Mouse (Mus musculus): ENCODE measurements around the gene Kif2a. TPM values are rescaled to one million over a fixed set of nuclear protein-coding genes. Genes with fewer than 3 reads are reported as not detected.

Kif2a gene
- total and polyA plus RNA-seq, 3 experiments, result 4.3 to 37.6 (median 27.0) TPM

- TF ChIP-seq CTCF (IDR thresholded peaks at IDR 0.05) (no peak), EP300 (IDR thresholded peaks at IDR 0.05; ENCODE audit: insufficient read depth, low read depth, low read length) (no peak), POLR2A (IDR thresholded peaks at IDR 0.05; ENCODE audit: insufficient read depth, low read depth, low read length) (no peak)
- no peak overlapping the region for H3K9ac ChIP-seq (ENCODE audit: low read depth, low read length)
- peak overlapping the region; percentile 3; the same call in 1 of the 2 replicates for H3K27ac ChIP-seq
- 28% methylated on average over 2 of the region's 2 CpGs for WGBS
- no peaks in the 10 kb centered on the region for H3K27me3 ChIP-seq (ENCODE audit: control insufficient read depth, insufficient read depth, low read length)
- no peak overlapping the region for H3K4me3 ChIP-seq
- peaks cover 6% of the 10 kb centered on the region for H3K36me3 ChIP-seq (ENCODE audit: control insufficient read depth, insufficient read depth, low read length)
- peaks cover 13% of the 10 kb centered on the region for H3K4me1 ChIP-seq (ENCODE audit: control insufficient read depth, insufficient read depth, low read length)
- intact Hi-C loops (cut with DNase I), result no loop called here
- no peak for DNase-seq
- peaks cover 6% of the 10 kb centered on the region for H3K79me2 ChIP-seq (replicated peaks; ENCODE audit: control insufficient read depth, insufficient read depth, low read length)
These were observed 25.0 kb downstream of the Kif2a start for GRCm38 (mm10) chr13:106996891-106997290.

GRCm38 (mm10) chr13:106961496-106961895 lies 60.4 kb downstream of the Kif2a start:
- H3K36me3 ChIP-seq (ENCODE audit: control insufficient read depth, insufficient read depth, low read length), result no peaks in the 10 kb centered on the region; the same call in 1 of the 2 replicates
- DNase-seq, result no peak
- WGBS, result 80% methylated on average over 4 of the region's 4 CpGs

GRCm38 (mm10) chr13:106960557-106960956 lies 61.4 kb downstream of the Kif2a start:
- no peak for TF ChIP-seq POLR2A (IDR thresholded peaks at IDR 0.05; ENCODE audit: insufficient read depth, low read depth, low read length)
- TF ChIP-seq CTCF (IDR thresholded peaks at IDR 0.05), result no peak
- no peak for TF ChIP-seq EP300 (IDR thresholded peaks at IDR 0.05; ENCODE audit: insufficient read depth, low read depth, low read length)
- intact Hi-C loops (cut with DNase I), result no loop called here
- no peaks in the 10 kb centered on the region; the same call in 1 of the 2 replicates for H3K36me3 ChIP-seq (ENCODE audit: control insufficient read depth, insufficient read depth, low read length)

More at GRCm38 (mm10) chr13:106961496-106961895, 60.4 kb downstream of the Kif2a start:
- Histone ChIP-seq H3K9ac (ENCODE audit: low read depth, low read length) (no peak overlapping the region), H3K27me3 (ENCODE audit: control insufficient read depth, insufficient read depth, low read length) (no peaks in the 10 kb centered on the region), H3K27ac (no peak overlapping the region), H3K4me1 (ENCODE audit: control insufficient read depth, insufficient read depth, low read length) (no peaks in the 10 kb centered on the region), H3K79me2 (replicated peaks; ENCODE audit: control insufficient read depth, insufficient read depth, low read length) (no peaks in the 10 kb centered on the region), H3K4me3 (no peak overlapping the region)
- intact Hi-C loops (cut with DNase I), result no loop called here
- TF ChIP-seq CTCF (IDR thresholded peaks at IDR 0.05), result no peak
- no peak for TF ChIP-seq EP300 (IDR thresholded peaks at IDR 0.05; ENCODE audit: insufficient read depth, low read depth, low read length)
- no peak for TF ChIP-seq POLR2A (IDR thresholded peaks at IDR 0.05; ENCODE audit: insufficient read depth, low read depth, low read length)

DNA sequence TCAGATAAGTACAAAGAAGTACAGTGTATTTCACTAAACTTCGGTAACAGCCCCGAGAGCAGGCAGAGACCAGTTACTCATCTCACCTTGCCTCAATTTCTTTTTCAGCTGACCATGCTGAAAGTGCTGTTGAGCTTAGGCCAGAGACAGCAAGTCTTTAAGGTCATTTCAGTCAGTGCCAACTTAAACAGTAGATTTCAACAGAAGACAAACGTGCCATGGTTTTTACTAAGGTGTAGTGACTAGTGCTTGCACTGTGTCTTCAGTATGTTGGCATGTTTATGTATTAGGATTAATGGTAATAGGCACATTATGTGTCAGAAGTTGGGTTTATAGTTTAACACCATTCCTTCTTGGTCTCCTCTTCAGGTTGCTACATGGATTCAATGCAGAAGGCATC lies 63.6 kb downstream of the Kif2a start:
- no peaks in the 10 kb centered on the region for H3K79me2 ChIP-seq (replicated peaks; ENCODE audit: control insufficient read depth, insufficient read depth, low read length)
- intact Hi-C loops (cut with DNase I), result no loop called here
- H3K27ac ChIP-seq, result no peak overlapping the region
- no peaks in the 10 kb centered on the region for H3K27me3 ChIP-seq (ENCODE audit: control insufficient read depth, insufficient read depth, low read length)
- peaks cover 3% of the 10 kb centered on the region for H3K36me3 ChIP-seq (ENCODE audit: control insufficient read depth, insufficient read depth, low read length)
- H3K4me3 ChIP-seq, result no peak overlapping the region
- H3K9ac ChIP-seq (ENCODE audit: low read depth, low read length), result no peak overlapping the region
- 78% methylated on average over 3 of the region's 3 CpGs for WGBS
- no peak for DNase-seq
- TF ChIP-seq POLR2A (IDR thresholded peaks at IDR 0.05; ENCODE audit: insufficient read depth, low read depth, low read length) (no peak), CTCF (IDR thresholded peaks at IDR 0.05) (no peak), EP300 (IDR thresholded peaks at IDR 0.05; ENCODE audit: insufficient read depth, low read depth, low read length) (no peak)
- H3K4me1 ChIP-seq (ENCODE audit: control insufficient read depth, insufficient read depth, low read length), result no peaks in the 10 kb centered on the region

More at GRCm38 (mm10) chr13:106960557-106960956, 61.4 kb downstream of the Kif2a start:
- Histone ChIP-seq H3K4me3 (no peak overlapping the region), H3K27ac (no peak overlapping the region), H3K4me1 (ENCODE audit: control insufficient read depth, insufficient read depth, low read length) (no peaks in the 10 kb centered on the region), H3K9ac (ENCODE audit: low read depth, low read length) (no peak overlapping the region), H3K79me2 (replicated peaks; ENCODE audit: control insufficient read depth, insufficient read depth, low read length) (no peaks in the 10 kb centered on the region), H3K27me3 (ENCODE audit: control insufficient read depth, insufficient read depth, low read length) (no peaks in the 10 kb centered on the region)
- 88% methylated on average over 3 of the region's 3 CpGs for WGBS
- DNase-seq, result no peak

DNA sequence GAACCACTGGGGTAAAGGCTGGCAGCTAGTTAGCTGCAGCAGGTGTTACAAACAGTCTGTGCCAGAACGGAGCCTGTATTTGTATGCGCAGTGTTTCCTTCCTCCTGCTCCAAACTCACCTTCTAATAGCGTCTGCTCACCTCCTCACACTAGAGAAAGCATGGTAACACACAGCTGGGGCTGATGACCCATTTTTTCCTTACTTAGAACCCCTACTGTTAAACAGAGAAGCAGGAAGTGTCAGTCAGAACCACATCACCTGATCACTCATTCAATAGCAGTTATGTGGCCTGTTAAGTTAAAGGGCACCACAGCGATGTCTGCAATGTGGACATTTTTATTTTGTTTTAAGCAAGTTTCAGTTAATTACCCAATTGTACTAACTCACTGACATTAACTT lies 64.4 kb downstream of the Kif2a start:
- TF ChIP-seq CTCF (IDR thresholded peaks at IDR 0.05), result no peak
- TF ChIP-seq POLR2A (IDR thresholded peaks at IDR 0.05; ENCODE audit: insufficient read depth, low read depth, low read length), result no peak
- TF ChIP-seq EP300 (IDR thresholded peaks at IDR 0.05; ENCODE audit: insufficient read depth, low read depth, low read length), result no peak

DNA sequence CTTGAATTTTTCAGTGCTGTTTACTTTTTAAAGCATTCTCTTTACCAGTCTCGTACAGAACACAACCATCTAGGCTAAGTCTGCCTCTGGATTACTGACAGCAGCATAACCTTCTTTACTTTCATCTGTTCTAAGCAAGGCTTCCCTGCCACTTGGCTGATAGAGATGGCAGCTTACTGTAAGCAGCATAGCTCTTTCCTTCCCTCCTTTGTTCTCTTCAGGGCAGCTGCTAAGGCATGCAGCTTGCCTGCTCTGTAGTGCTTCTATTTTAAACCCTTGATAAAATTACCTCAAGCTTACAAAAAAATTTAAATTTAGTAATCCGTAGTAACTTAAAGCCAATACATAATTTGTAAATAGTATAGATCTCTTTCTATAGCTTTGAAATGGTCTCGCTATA lies 67.0 kb downstream of the Kif2a start:
- no peak for DNase-seq
- no peak for TF ChIP-seq EP300 (IDR thresholded peaks at IDR 0.05; ENCODE audit: insufficient read depth, low read depth, low read length)
- no peak for TF ChIP-seq CTCF (IDR thresholded peaks at IDR 0.05)
- no peak for TF ChIP-seq POLR2A (IDR thresholded peaks at IDR 0.05; ENCODE audit: insufficient read depth, low read depth, low read length)
- H3K4me1 ChIP-seq (ENCODE audit: control insufficient read depth, insufficient read depth, low read length), result no peaks in the 10 kb centered on the region
- no peak overlapping the region for H3K27ac ChIP-seq
- intact Hi-C loops (cut with DNase I), result no loop called here
- H3K4me3 ChIP-seq, result no peak overlapping the region
- WGBS, result 70% methylated on average over 3 of the region's 3 CpGs
- no peaks in the 10 kb centered on the region for H3K27me3 ChIP-seq (ENCODE audit: control insufficient read depth, insufficient read depth, low read length)
- no peak overlapping the region for H3K9ac ChIP-seq (ENCODE audit: low read depth, low read length)
- no peaks in the 10 kb centered on the region for H3K79me2 ChIP-seq (replicated peaks; ENCODE audit: control insufficient read depth, insufficient read depth, low read length)
- peaks cover 3% of the 10 kb centered on the region for H3K36me3 ChIP-seq (ENCODE audit: control insufficient read depth, insufficient read depth, low read length)

More for the DNA sequence above, 64.4 kb downstream of the Kif2a start:
- peaks cover 3% of the 10 kb centered on the region for H3K36me3 ChIP-seq (ENCODE audit: control insufficient read depth, insufficient read depth, low read length)
- intact Hi-C loops (cut with DNase I), result no loop called here
- 84% methylated on average over 4 of the region's 4 CpGs for WGBS
- DNase-seq, result no peak
- H3K4me3 ChIP-seq, result no peak overlapping the region
- H3K79me2 ChIP-seq (replicated peaks; ENCODE audit: control insufficient read depth, insufficient read depth, low read length), result no peaks in the 10 kb centered on the region
- H3K27me3 ChIP-seq (ENCODE audit: control insufficient read depth, insufficient read depth, low read length), result no peaks in the 10 kb centered on the region
- H3K9ac ChIP-seq (ENCODE audit: low read depth, low read length), result no peak overlapping the region
- H3K27ac ChIP-seq, result no peak overlapping the region
- H3K4me1 ChIP-seq (ENCODE audit: control insufficient read depth, insufficient read depth, low read length), result no peaks in the 10 kb centered on the region
